Mouse (Mus musculus) brain, embryonic 14.5 days (tissue): ENCODE measurements around the gene Gm29666. TPM values are rescaled to one million over a fixed set of nuclear protein-coding genes. Genes with fewer than 3 reads are reported as not detected.

Source experiments
- DNase-seq: peaks from one replicate; pipeline ENCODE4 v3.0.0-alpha.2; 2011; ENCODE audit warnings: low read depth
- CTCF ChIP-seq: fragments of 200-500 bp; IDR thresholded peaks from 2 replicates; pipeline ENCODE4 v1.5.1; 2012; ENCODE audit warnings: inconsistent platforms, mild to moderate bottlenecking, moderate library complexity, borderline replicate concordance; ENCODE audit not compliant: insufficient read depth, insufficient read length; ENCODE audit errors: extremely low read depth
- POLR2A ChIP-seq: fragments of 200-500 bp; IDR thresholded peaks from 2 replicates; pipeline ENCODE4 v1.6.1; 2012; ENCODE audit warnings: mild to moderate bottlenecking, inconsistent platforms, borderline replicate concordance; ENCODE audit not compliant: poor library complexity, insufficient read depth, insufficient read length, severe bottlenecking; ENCODE audit errors: extremely low read depth
- polyA plus RNA-seq: library from polyadenylated mRNA; depleted of rRNA; stranded (reverse); fragments of >200 nt; gene quantifications from 2 replicates; pipeline ENCODE4 v1.2.3, GENCODE M21; 2012; rRNA removed

Gene Gm29666
- 1.0 and 1.4 TPM in 2 replicates for polyA plus RNA-seq

DNA sequence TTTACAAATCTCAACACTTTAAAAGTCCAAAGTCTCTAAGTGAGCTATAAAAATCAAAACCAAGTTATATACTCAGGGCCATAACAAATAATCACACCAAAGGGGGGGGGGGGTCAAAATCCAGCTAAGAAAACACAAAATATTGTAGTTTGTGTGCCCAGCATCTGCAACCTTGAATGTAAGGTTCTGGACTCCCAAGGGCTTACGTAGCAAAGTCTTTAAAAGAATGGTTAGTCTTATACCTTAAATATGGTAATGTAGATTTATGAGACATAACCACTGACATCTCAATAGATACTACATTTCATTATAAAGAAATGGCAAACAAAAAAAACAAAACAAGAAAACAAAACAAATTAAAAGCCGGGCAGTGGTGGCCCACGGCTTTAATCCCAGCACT is at the start of gene Gm29666:
Gm29666 (minus strand) TSS at position 101 of the 400 bp plus-strand sequence.
- TF ChIP-seq POLR2A: no peak
- no peak for TF ChIP-seq CTCF
- DNase-seq: no peak

- TF ChIP-seq POLR2A: no peak
- TF ChIP-seq CTCF: no peak
Measured at GRCm38 (mm10) chr15:84968534-84968933, 48.7 kb upstream of the Gm29666 start.

DNA sequence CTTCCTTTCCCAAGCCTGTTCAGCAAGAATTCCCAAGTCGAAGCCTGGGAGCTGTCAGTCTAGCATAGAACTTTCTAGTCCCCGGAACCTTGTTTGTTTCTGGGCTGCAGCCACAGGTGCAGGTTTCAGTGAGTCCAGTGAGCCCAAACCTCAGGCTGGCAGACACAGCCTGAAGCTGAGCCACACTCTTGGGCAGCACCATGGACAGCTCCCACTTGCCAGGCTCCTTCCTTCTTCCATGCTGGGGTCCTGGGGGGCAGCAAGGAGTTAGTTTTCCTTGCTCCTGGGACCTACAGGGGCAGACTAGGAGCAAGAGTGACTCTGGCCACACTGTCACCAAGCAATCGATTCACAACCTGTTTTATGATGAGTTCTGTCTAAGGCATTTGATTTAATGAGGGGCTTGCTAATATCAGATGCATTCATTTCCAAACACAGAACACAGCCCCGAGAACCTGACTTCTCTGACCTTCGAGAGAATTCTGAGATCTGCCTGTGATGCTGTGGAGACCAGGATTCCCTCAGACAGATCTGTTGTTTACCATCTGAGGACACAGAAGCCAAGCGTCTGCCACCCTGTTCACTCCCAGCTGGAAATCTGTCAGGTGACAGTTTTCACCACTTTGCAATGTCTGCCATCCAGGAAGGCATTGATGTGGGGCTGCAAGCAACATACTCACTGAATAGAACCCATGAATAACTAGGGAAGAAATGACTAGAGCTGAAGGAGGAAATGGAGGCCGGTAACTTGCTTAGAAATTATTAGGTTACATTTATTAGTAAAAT is 45.9 kb upstream of the Gm29666 start:
- DNase-seq: peak; percentile 69

More at GRCm38 (mm10) chr15:84968534-84968933, 48.7 kb upstream of the Gm29666 start:
- DNase-seq: no peak

GRCm38 (mm10) chr15:84964771-84965170 is 44.9 kb upstream of the Gm29666 start:
- no peak for DNase-seq
- TF ChIP-seq POLR2A (no peak), CTCF (no peak)

More for the DNA sequence above, 45.9 kb upstream of the Gm29666 start:
- no peak for TF ChIP-seq POLR2A
- no peak for TF ChIP-seq CTCF

DNA sequence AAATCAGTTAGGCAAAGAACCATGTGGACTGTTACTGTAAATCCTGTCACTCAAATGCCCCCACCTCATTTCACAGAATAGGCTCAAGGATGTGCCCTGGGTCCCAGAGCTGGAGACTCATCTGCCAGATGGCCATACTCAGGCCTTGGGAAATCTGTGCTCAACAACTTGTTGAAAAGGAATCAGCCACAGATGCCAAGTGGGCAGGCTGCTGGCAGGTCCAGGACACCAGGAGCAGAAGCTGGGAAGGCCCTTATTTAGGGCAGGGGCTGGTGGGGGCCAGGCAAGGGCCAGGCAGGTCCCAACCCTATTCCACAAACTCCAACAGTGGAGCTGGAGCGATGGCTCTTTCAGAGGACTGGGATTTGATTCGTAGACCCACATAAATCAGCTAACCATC is 42.7 kb upstream of the Gm29666 start:
- TF ChIP-seq CTCF (no peak), POLR2A (no peak)
- no peak for DNase-seq

- no peak for TF ChIP-seq POLR2A
- no peak for TF ChIP-seq CTCF
- peak; percentile 59 for DNase-seq
Measured at GRCm38 (mm10) chr15:84960692-84961091, 40.9 kb upstream of the Gm29666 start.

DNA sequence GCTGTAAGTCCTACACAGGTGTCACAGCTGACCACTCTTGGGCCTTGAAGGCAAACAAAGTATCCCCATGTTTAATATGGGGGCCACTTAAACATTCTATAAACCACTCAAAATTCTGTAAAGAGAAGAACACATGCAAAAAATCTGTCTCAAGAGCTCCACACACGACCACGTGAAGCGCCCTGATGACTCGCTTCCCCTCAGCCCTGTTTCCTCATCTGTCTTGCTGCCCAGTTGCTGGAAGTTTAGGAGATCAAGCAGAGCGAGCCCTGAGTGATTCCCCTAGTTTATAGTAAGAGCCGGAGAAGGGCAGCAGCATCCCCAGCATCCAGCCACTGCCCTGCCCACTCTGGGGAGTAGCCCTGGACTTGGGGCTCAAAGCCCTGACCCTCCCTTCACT is 40.1 kb upstream of the Gm29666 start:
- no peak for TF ChIP-seq POLR2A
- TF ChIP-seq CTCF: no peak
- no peak for DNase-seq

- TF ChIP-seq POLR2A (no peak), CTCF (no peak)
- no peak for DNase-seq
Measured at GRCm38 (mm10) chr15:84958331-84958730, 38.5 kb upstream of the Gm29666 start.

GRCm38 (mm10) chr15:84957851-84958250 is 38.0 kb upstream of the Gm29666 start:
- TF ChIP-seq CTCF (no peak), POLR2A (no peak)
- peak; percentile 87 for DNase-seq

GRCm38 (mm10) chr15:84953259-84953658 is 33.4 kb upstream of the Gm29666 start:
- DNase-seq: no peak
- TF ChIP-seq POLR2A: no peak
- TF ChIP-seq CTCF: no peak

- no peak for DNase-seq
- TF ChIP-seq CTCF: no peak
- TF ChIP-seq POLR2A: no peak
Measured at GRCm38 (mm10) chr15:84950053-84950452, 30.2 kb upstream of the Gm29666 start.

- DNase-seq: no peak
- TF ChIP-seq CTCF: no peak
- no peak for TF ChIP-seq POLR2A
Measured at GRCm38 (mm10) chr15:84948990-84949389, 29.2 kb upstream of the Gm29666 start.

- no peak for TF ChIP-seq CTCF
- no peak for TF ChIP-seq POLR2A
- no peak for DNase-seq
Measured at GRCm38 (mm10) chr15:84944319-84944718, 24.5 kb upstream of the Gm29666 start.
